Mouse (Mus musculus) forebrain, embryonic 11.5 days (tissue): Measurements from ENCODE around the gene Sptlc2. TPM values are rescaled to one million over a fixed set of nuclear protein-coding genes. Genes with fewer than 3 reads are reported as not detected.

ENCODE experiments used
- ATAC-seq: fragments of 200-750 bp; cut with Nextera tagmentation; replicated peaks from 2 replicates; pipeline ENCODE4 v1.8.0; 2017; ENCODE audit warnings: moderate TSS enrichment; ENCODE audit not compliant: low FRiP score
- DNase-seq: peaks from one replicate; pipeline ENCODE4 v3.0.0-alpha.2; 2017; ENCODE audit warnings: low spot score
- H3K27ac ChIP-seq: fragments of 300-500 bp; sonication (generic); 2 replicates; pipeline ENCODE4 v1.5.1; 2014; ENCODE audit warnings: low read depth, low read length
- H3K27me3 ChIP-seq: fragments of 300-500 bp; sonication (generic); 2 replicates; pipeline ENCODE4 v1.6.1; 2014; ENCODE audit warnings: mild to moderate bottlenecking, low read length, mixed read lengths; ENCODE audit not compliant: control insufficient read depth, insufficient read depth
- H3K36me3 ChIP-seq: fragments of 300-500 bp; sonication (generic); 2 replicates; pipeline ENCODE4 v1.6.1; 2014; ENCODE audit warnings: mild to moderate bottlenecking, low read length, moderate library complexity, mixed read lengths; ENCODE audit not compliant: control insufficient read depth, insufficient read depth
- H3K4me1 ChIP-seq: fragments of 300-500 bp; sonication (generic); replicated peaks from 2 replicates; pipeline ENCODE4 v1.6.1; 2014; ENCODE audit warnings: low read length, mixed read lengths; ENCODE audit not compliant: control insufficient read depth, insufficient read depth
- H3K4me2 ChIP-seq: fragments of 300-500 bp; sonication (generic); 2 replicates; pipeline ENCODE4 v1.6.1; 2014; ENCODE audit warnings: low read depth, mild to moderate bottlenecking, low read length, moderate library complexity, mixed read lengths; ENCODE audit not compliant: severe bottlenecking
- H3K4me3 ChIP-seq: fragments of 300-500 bp; sonication (generic); 2 replicates; pipeline ENCODE4 v1.5.1; 2014; ENCODE audit warnings: low read depth, low read length
- H3K9ac ChIP-seq: fragments of 300-500 bp; sonication (generic); 2 replicates; pipeline ENCODE4 v1.6.1; 2014; ENCODE audit warnings: low read length
- H3K9me3 ChIP-seq: fragments of 300-500 bp; sonication (generic); 2 replicates; pipeline ENCODE4 v1.6.1; 2016; ENCODE audit warnings: low read length, mixed read lengths; ENCODE audit not compliant: control insufficient read depth
- WGBS: fragments of 180-500 bp; shearing (Covaris S2); extraction: QIAGEN DNeasy Blood & Tissue Kit; methylation state at CpG from one replicate; pipeline ENCODE4 v1.1.7; 2014; 5-methylcytosine and 5-hydroxymethylcytosine counted together
- polyA plus RNA-seq: library from polyadenylated mRNA; unstranded; fragments of >200 nt; fragmentation: Nextera tagmentation; extraction: Ambion mirVana; gene quantifications from 2 replicates; pipeline ENCODE4 v1.2.1, GENCODE M21; 2014

The Sptlc2 gene
- 53.6 and 58.7 TPM in 2 replicates for polyA plus RNA-seq

DNA sequence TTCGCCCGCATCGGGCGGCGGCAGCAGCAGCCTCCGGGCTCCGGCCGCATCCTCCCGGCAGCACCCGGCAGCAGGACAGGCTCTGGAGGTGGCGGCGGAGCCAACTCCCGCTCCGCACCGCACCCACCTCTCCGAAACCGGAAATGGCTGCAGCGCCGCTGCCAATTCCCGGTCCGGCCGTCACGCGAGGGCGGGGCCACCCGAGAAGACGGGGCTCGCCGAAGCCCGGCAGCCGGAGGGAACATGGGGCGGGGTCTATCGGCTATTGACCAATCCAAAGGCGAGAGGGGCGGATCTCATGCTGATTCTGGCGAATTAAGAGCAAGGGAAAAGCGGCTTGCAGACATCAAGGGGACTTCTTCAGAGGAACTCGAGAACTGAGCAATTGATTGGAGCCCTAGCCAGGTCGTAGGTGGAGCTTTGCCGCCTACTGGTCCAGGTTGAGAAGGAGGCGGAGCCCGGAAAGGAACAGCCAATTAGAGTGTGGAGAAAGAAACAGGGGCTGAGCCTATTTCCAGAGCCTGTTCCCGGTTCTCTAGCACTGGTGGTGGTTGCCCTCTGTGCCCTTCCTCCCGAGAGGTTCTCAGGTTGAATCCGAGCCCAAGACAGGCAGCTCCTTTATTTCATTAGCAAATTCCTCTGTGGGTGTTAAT is at the start of gene Sptlc2:
TSS of gene Sptlc2 (minus strand) at position 234 of the 653 bp plus-strand sequence.
- Histone ChIP-seq H3K4me2 (peak within 1 kb of the TSS; percentile 99), H3K9ac (peak within 1 kb of the TSS; percentile 84), H3K27me3 (no peaks in the 10 kb centered on the region), H3K4me3 (peak within 1 kb of the TSS; percentile 97), H3K36me3 (no peaks in the 10 kb centered on the region), H3K27ac (no peak within 1 kb of the TSS; the same call in 1 of the 2 replicates), H3K4me1 (peaks cover 4% of the 10 kb centered on the region), H3K9me3 (no peaks in the 10 kb centered on the region)
- peak; percentile 99 for DNase-seq
- WGBS, result 0% methylated on average over 45 of the region's 45 CpGs
- peak; percentile 99 for ATAC-seq

DNA sequence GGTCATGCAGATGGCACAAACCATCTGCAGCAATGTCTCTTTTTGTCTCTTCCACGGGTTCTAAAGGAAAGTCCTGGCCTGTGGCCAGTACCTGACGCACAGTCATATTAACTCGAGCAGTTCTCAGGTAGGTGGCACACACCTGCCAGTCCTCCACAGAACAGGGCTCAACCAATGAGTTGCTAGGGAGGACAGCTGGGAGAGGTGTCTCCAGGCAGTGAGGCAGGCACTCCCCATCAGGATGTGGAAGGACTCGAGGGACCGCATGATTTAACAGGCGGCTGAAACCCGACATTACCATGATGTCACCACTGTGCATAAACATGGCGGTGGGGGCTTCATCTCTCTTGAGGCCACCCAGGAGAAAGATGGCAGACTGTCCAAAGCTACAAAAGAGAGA is 40.7 kb upstream of the Sptlc2 start:
- H3K4me1 ChIP-seq, result no peaks in the 10 kb centered on the region; the same call in 1 of the 2 replicates
- H3K9ac ChIP-seq, result no peak overlapping the region
- DNase-seq, result no peak
- H3K4me3 ChIP-seq, result no peak overlapping the region
- no peak for ATAC-seq
- H3K27ac ChIP-seq, result no peak overlapping the region
- H3K9me3 ChIP-seq, result no peaks in the 10 kb centered on the region
- no peaks in the 10 kb centered on the region for H3K27me3 ChIP-seq
- 91% methylated on average over 8 of the region's 8 CpGs for WGBS
- peaks cover 26% of the 10 kb centered on the region; the same call in 1 of the 2 replicates for H3K36me3 ChIP-seq
- H3K4me2 ChIP-seq, result no peak overlapping the region

DNA sequence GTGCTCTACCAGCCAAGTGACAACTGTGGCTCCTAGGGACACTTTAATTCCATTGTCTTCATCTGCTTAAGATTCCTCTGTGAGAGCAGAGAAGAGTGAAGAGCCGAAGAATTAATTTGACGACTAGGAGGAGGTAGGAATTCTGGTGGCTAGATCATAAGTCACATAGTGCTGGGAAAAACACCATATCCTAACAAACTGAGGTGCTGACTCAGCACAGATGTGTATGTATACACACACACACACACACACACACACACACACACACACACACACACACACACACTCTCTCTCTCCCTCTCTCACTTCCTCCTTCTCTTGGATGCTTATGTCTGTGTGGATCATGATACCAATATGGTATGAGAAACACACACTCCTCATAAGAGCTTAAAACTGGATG is 40.1 kb upstream of the Sptlc2 start:
- H3K27ac ChIP-seq, result no peak overlapping the region
- WGBS, result 90% methylated on average over 2 of the region's 2 CpGs
- no peak overlapping the region for H3K4me2 ChIP-seq
- DNase-seq, result no peak
- H3K4me1 ChIP-seq, result no peaks in the 10 kb centered on the region; the same call in 1 of the 2 replicates
- H3K36me3 ChIP-seq, result peaks cover 22% of the 10 kb centered on the region; the same call in 1 of the 2 replicates
- ATAC-seq, result no peak
- no peaks in the 10 kb centered on the region for H3K27me3 ChIP-seq
- H3K9me3 ChIP-seq, result no peaks in the 10 kb centered on the region
- H3K4me3 ChIP-seq, result no peak overlapping the region
- no peak overlapping the region for H3K9ac ChIP-seq

DNA sequence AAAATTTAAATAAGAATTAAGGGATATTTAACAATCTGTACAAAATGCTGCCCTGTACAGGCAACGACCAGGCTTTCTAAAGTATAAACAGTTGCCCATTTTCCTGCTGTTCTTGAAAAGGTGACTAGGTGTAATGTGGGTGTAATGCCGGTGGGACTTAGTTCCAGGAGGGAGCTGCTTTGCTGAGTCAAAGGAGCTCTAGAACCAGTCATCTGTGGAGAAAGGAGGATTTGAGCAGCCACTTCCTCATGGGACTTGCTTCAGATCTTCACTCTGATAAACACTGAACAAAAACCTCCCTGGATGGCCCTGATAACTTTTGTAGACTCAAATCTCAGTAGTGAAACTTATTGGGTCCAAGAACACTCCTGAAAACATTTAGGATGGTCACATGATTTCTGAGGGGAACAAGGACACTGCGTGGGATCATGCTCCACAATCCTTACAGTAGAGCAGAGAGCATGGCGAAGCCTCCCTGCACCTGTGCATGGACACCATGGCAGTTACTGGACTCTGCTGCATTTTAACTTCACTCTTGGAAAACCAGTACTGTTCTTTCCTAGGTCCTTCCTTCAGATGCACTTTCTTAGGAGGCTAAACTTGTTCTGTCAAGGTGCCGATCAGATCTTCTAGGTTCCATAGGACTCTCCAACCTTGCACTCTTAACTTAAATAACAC is 38.3 kb upstream of the Sptlc2 start:
- peaks cover 22% of the 10 kb centered on the region; the same call in 1 of the 2 replicates for H3K36me3 ChIP-seq
- no peak overlapping the region for H3K9ac ChIP-seq
- no peak overlapping the region for H3K27ac ChIP-seq
- H3K4me3 ChIP-seq, result no peak overlapping the region
- 98% methylated on average over 5 of the region's 5 CpGs for WGBS
- no peaks in the 10 kb centered on the region for H3K9me3 ChIP-seq
- no peak overlapping the region for H3K4me2 ChIP-seq
- ATAC-seq (no peak), DNase-seq (no peak)
- H3K4me1 ChIP-seq, result no peaks in the 10 kb centered on the region; the same call in 1 of the 2 replicates
- no peaks in the 10 kb centered on the region for H3K27me3 ChIP-seq

DNA sequence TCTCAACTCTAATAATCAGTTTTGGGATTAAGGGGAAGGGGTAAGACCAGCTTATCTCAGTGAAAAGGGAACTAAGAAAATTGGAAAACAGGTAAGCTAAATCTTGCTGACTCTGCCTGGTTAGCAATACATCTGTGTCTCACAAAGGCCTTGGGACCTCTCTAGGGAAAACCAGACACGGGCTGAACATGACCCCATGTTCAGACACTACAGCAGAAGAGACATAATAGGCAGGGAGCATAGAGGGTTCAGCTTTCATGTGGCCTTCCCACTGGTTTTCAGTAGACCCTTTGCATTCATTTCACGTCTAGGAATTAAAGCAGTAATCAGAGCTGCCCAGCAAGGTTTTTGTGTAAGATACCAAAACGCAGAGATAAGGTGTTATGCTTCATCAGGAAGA is 36.4 kb upstream of the Sptlc2 start:
- no peaks in the 10 kb centered on the region for H3K9me3 ChIP-seq
- WGBS, result 29% methylated on average over 3 of the region's 3 CpGs
- ATAC-seq (no peak), DNase-seq (no peak)
- no peak overlapping the region for H3K4me3 ChIP-seq
- H3K9ac ChIP-seq, result no peak overlapping the region
- H3K4me2 ChIP-seq, result no peak overlapping the region
- peaks cover 14% of the 10 kb centered on the region; the same call in 1 of the 2 replicates for H3K36me3 ChIP-seq
- no peak overlapping the region for H3K27ac ChIP-seq
- H3K27me3 ChIP-seq, result no peaks in the 10 kb centered on the region
- no peaks in the 10 kb centered on the region; the same call in 1 of the 2 replicates for H3K4me1 ChIP-seq

DNA sequence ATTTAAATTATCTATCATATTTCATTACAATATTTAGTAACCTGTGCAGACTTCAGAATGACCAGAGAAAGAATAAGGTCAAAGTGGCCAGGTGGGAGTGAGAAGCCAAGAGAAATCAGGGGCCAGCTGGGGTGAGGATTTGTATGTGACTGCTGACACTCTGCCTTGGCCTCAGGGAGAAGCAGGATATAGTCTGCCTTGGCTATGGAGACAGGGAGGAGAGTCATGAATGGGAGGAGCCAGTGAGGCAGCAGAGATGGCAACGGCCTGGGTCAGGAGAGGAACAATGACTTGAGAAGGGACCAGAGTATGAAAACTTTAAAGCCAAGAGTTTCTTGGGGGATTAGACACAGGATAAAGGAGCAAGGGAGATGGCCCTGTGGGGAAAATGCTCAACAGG is 35.5 kb upstream of the Sptlc2 start:
- Histone ChIP-seq H3K27ac (no peak overlapping the region), H3K4me1 (no peaks in the 10 kb centered on the region; the same call in 1 of the 2 replicates), H3K4me3 (no peak overlapping the region), H3K4me2 (no peak overlapping the region), H3K9ac (no peak overlapping the region), H3K27me3 (no peaks in the 10 kb centered on the region), H3K36me3 (peaks cover 7% of the 10 kb centered on the region; the same call in 1 of the 2 replicates), H3K9me3 (no peaks in the 10 kb centered on the region)
- 36% methylated on average over 1 of the region's 1 CpGs for WGBS
- DNase-seq (no peak), ATAC-seq (no peak)

DNA sequence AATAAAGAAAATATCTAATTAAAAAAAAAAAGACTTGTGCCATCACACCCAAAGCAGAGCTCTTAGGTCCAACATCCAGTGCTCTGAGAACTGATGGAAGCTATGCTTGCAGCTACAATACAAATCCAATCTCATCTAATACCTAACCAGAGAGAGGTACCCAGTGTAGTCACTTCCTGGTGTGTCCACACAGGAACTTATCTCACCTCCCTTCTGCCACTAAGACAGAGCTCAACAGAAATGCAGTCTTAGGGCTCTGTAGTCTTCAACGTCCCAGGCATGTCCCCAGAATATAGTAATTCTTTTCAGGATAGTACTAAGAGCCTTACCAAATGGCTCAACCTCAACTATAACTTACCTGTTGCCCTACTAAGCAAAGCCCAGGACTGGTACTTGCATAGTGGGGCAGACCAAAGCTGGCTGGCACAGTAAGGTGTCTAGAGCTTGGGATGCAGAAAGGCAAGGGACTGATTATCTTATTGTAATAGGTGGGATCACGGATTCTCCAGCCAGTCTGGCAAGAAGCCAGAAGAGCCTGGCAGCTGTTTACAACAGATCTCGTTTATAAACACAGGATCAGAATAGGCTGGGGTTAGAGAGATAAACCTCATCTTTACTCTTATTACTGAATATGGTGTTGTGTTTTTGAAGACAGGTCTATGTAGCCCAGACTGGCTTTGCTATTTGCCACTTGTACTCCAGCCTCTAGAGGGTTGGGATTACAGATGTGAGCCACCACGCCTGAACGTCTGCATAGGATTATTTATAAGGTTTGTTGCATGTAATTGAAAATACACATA is 33.8 kb upstream of the Sptlc2 start:
- H3K4me2 ChIP-seq, result no peak overlapping the region
- peaks cover 3% of the 10 kb centered on the region; the same call in 1 of the 2 replicates for H3K36me3 ChIP-seq
- H3K4me3 ChIP-seq, result no peak overlapping the region
- H3K9me3 ChIP-seq, result no peaks in the 10 kb centered on the region
- H3K27me3 ChIP-seq, result no peaks in the 10 kb centered on the region
- H3K27ac ChIP-seq, result no peak overlapping the region
- DNase-seq, result no peak
- ATAC-seq, result no peak
- 82% methylated on average over 5 of the region's 5 CpGs for WGBS
- H3K4me1 ChIP-seq, result no peaks in the 10 kb centered on the region; the same call in 1 of the 2 replicates
- H3K9ac ChIP-seq, result no peak overlapping the region

DNA sequence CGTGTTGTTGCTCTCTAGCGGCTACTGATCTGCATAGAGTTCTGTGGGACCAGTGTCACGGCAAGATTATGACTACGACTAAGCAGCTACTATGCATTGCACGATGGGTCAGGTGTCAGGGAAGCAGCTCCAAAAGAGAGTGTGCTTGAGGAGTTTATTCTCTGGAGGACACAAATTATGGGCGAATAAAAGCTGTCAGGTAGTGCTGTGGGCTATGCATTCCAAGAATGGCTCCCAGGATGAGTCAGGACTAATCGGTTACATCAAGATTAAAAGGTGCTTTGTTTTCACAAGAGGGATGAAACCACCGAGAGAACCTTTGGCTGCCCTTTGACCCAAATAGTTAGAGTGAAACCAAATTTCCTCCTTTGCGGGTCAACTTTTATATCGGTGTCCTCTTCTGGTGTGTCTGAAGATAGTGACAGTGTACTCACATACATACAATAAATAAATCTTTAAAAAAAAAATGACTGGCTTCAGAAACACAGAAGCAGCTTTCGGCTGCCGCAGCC is 31.9 kb upstream of the Sptlc2 start:
- no peak overlapping the region for H3K9ac ChIP-seq
- H3K9me3 ChIP-seq, result no peaks in the 10 kb centered on the region
- WGBS, result 80% methylated on average over 12 of the region's 12 CpGs
- no peak overlapping the region for H3K4me2 ChIP-seq
- H3K36me3 ChIP-seq, result no peaks in the 10 kb centered on the region; the same call in 1 of the 2 replicates
- DNase-seq (no peak), ATAC-seq (no peak)
- no peaks in the 10 kb centered on the region; the same call in 1 of the 2 replicates for H3K4me1 ChIP-seq
- peak overlapping the region; percentile 68; the same call in 1 of the 2 replicates for H3K27ac ChIP-seq
- H3K4me3 ChIP-seq, result no peak overlapping the region
- H3K27me3 ChIP-seq, result no peaks in the 10 kb centered on the region
